Mouse (Mus musculus): Measurements from ENCODE around the gene Mthfd1l. TPM values are rescaled to one million over a fixed set of nuclear protein-coding genes. Genes with fewer than 3 reads are reported as not detected.

Mthfd1l gene
- polyA plus RNA-seq, 1 experiment from 2014 or later = 16.9 TPM

Other genes starting within 250 kb of the Mthfd1l start
- 8.6 and 9.5 TPM in 2 replicates for gene Plekhg1, start 232.8 kb upstream of the Mthfd1l start, polyA plus RNA-seq (2016; fragmentation: Nextera tagmentation; extraction: Ambion mirVana)

All from heart, embryonic 12.5 days (tissue).